Mouse (Mus musculus) neural tube, embryonic 13.5 days (tissue): Measurements from ENCODE around the gene Hvcn1. TPM values are rescaled to one million over a fixed set of nuclear protein-coding genes. Genes with fewer than 3 reads are reported as not detected.

Source experiments
- ATAC-seq: fragments of 200-750 bp; cut with Nextera tagmentation; 2 replicates; pipeline ENCODE4 v1.8.0; 2017; ENCODE audit warnings: low read depth, mild to moderate bottlenecking, moderate TSS enrichment, moderate library complexity
- H3K27ac ChIP-seq: fragments of 300-500 bp; sonication (generic); replicated peaks from 2 replicates; pipeline ENCODE4 v1.5.1; 2015; ENCODE audit warnings: moderate library complexity, mild to moderate bottlenecking, inconsistent platforms
- H3K27me3 ChIP-seq: fragments of 300-500 bp; sonication (generic); 2 replicates; pipeline ENCODE4 v1.6.1; 2015; ENCODE audit warnings: mild to moderate bottlenecking, inconsistent platforms
- H3K36me3 ChIP-seq: fragments of 300-500 bp; sonication (generic); 2 replicates; pipeline ENCODE4 v1.6.1; 2015; ENCODE audit warnings: mild to moderate bottlenecking, inconsistent platforms
- H3K4me1 ChIP-seq: fragments of 300-500 bp; sonication (generic); replicated peaks from 2 replicates; pipeline ENCODE4 v1.6.1; 2015; ENCODE audit warnings: inconsistent platforms
- H3K4me2 ChIP-seq: fragments of 300-500 bp; sonication (generic); 2 replicates; pipeline ENCODE4 v1.6.1; 2015; ENCODE audit warnings: inconsistent platforms, mild to moderate bottlenecking, moderate library complexity
- H3K4me3 ChIP-seq: fragments of 300-500 bp; sonication (generic); 2 replicates; pipeline ENCODE4 v1.5.1; 2015; ENCODE audit warnings: mild to moderate bottlenecking, inconsistent platforms
- H3K9ac ChIP-seq: fragments of 300-500 bp; sonication (generic); 2 replicates; pipeline ENCODE4 v1.6.1; 2015; ENCODE audit warnings: moderate library complexity, mild to moderate bottlenecking, inconsistent platforms
- H3K9me3 ChIP-seq: fragments of 300-500 bp; sonication (generic); 2 replicates; pipeline ENCODE4 v1.6.1; 2016; ENCODE audit warnings: inconsistent platforms
- WGBS: fragments of 180-500 bp; shearing (Covaris S2); methylation state at CpG from one replicate; pipeline ENCODE4 v1.1.7; 2015; 5-methylcytosine and 5-hydroxymethylcytosine counted together
- polyA plus RNA-seq: library from polyadenylated mRNA; unstranded; fragments of >200 nt; fragmentation: Nextera tagmentation; extraction: Ambion mirVana; gene quantifications from 2 replicates; pipeline ENCODE4 v1.2.1, GENCODE M21; 2015

Hvcn1 gene
- polyA plus RNA-seq, 1 experiment from 2014 or later = 2.2 TPM

- H3K9ac ChIP-seq = no peak overlapping the region
- H3K9me3 ChIP-seq = no peaks in the 10 kb centered on the region
- H3K36me3 ChIP-seq = peaks cover 22% of the 10 kb centered on the region
- WGBS = 52% methylated on average over 1 of the region's 1 CpGs
- H3K4me1 ChIP-seq = peaks cover 17% of the 10 kb centered on the region
- H3K4me3 ChIP-seq = no peak overlapping the region
- no peak for ATAC-seq
- no peak overlapping the region for H3K27ac ChIP-seq
- no peaks in the 10 kb centered on the region for H3K27me3 ChIP-seq
- no peak overlapping the region for H3K4me2 ChIP-seq
Measured at GRCm38 (mm10) chr5:122240989-122241388, 34.4 kb downstream of the Hvcn1 start.

- Histone ChIP-seq H3K27me3 (no peaks in the 10 kb centered on the region), H3K36me3 (peaks cover 38% of the 10 kb centered on the region), H3K9ac (no peak overlapping the region), H3K9me3 (no peaks in the 10 kb centered on the region), H3K27ac (no peak overlapping the region), H3K4me1 (peaks cover 17% of the 10 kb centered on the region), H3K4me3 (no peak overlapping the region), H3K4me2 (no peak overlapping the region)
- WGBS = 88% methylated on average over 6 of the region's 6 CpGs
- no peak for ATAC-seq
Measured at GRCm38 (mm10) chr5:122242521-122243123, 36.0 kb downstream of the Hvcn1 start.

- H3K36me3 ChIP-seq = peaks cover 51% of the 10 kb centered on the region
- no peak overlapping the region for H3K9ac ChIP-seq
- 62% methylated on average over 17 of the region's 17 CpGs for WGBS
- H3K4me2 ChIP-seq = no peak overlapping the region
- no peak for ATAC-seq
- H3K27me3 ChIP-seq = no peaks in the 10 kb centered on the region
- no peak overlapping the region for H3K4me3 ChIP-seq
- no peaks in the 10 kb centered on the region for H3K9me3 ChIP-seq
- H3K4me1 ChIP-seq = peaks cover 17% of the 10 kb centered on the region
- H3K27ac ChIP-seq = peak overlapping the region; percentile 65
Measured at GRCm38 (mm10) chr5:122243781-122244523, 37.3 kb downstream of the Hvcn1 start.

GRCm38 (mm10) chr5:122245186-122245585 is 38.6 kb downstream of the Hvcn1 start:
- Histone ChIP-seq H3K36me3 (peaks cover 62% of the 10 kb centered on the region), H3K4me2 (no peak overlapping the region), H3K27me3 (no peaks in the 10 kb centered on the region), H3K9ac (no peak overlapping the region), H3K4me1 (peaks cover 17% of the 10 kb centered on the region), H3K27ac (no peak overlapping the region), H3K4me3 (no peak overlapping the region), H3K9me3 (no peaks in the 10 kb centered on the region)
- no peak for ATAC-seq
- WGBS = 68% methylated on average over 3 of the region's 3 CpGs

GRCm38 (mm10) chr5:122246547-122247167 is 40.1 kb downstream of the Hvcn1 start:
- Histone ChIP-seq H3K36me3 (peaks cover 66% of the 10 kb centered on the region), H3K27me3 (no peaks in the 10 kb centered on the region), H3K27ac (no peak overlapping the region), H3K4me1 (peaks cover 17% of the 10 kb centered on the region), H3K4me2 (no peak overlapping the region), H3K9ac (no peak overlapping the region), H3K9me3 (no peaks in the 10 kb centered on the region), H3K4me3 (no peak overlapping the region)
- 84% methylated on average over 10 of the region's 10 CpGs for WGBS
- ATAC-seq = no peak

- Histone ChIP-seq H3K9ac (no peak overlapping the region), H3K4me1 (peaks cover 17% of the 10 kb centered on the region), H3K27me3 (no peaks in the 10 kb centered on the region), H3K4me2 (no peak overlapping the region), H3K36me3 (peaks cover 59% of the 10 kb centered on the region), H3K27ac (no peak overlapping the region), H3K4me3 (no peak overlapping the region), H3K9me3 (no peaks in the 10 kb centered on the region)
- ATAC-seq = no peak
- whole genome bisulfite sequencing = 88% methylated on average over 11 of the region's 11 CpGs
Measured at GRCm38 (mm10) chr5:122247529-122247928, 40.9 kb downstream of the Hvcn1 start.

GRCm38 (mm10) chr5:122247934-122248333 is 41.3 kb downstream of the Hvcn1 start:
- Histone ChIP-seq H3K4me3 (no peak overlapping the region), H3K36me3 (peaks cover 63% of the 10 kb centered on the region)

GRCm38 (mm10) chr5:122249281-122249680 is 42.7 kb downstream of the Hvcn1 start:
- Histone ChIP-seq H3K27ac (no peak overlapping the region), H3K9ac (no peak overlapping the region), H3K4me1 (peaks cover 7% of the 10 kb centered on the region), H3K4me2 (no peak overlapping the region), H3K27me3 (no peaks in the 10 kb centered on the region), H3K4me3 (no peak overlapping the region), H3K36me3 (peaks cover 73% of the 10 kb centered on the region), H3K9me3 (no peaks in the 10 kb centered on the region)
- no peak for ATAC-seq
- 87% methylated on average over 4 of the region's 4 CpGs for WGBS

More at GRCm38 (mm10) chr5:122247934-122248333, 41.3 kb downstream of the Hvcn1 start:
- no peaks in the 10 kb centered on the region for H3K27me3 ChIP-seq
- no peaks in the 10 kb centered on the region for H3K9me3 ChIP-seq
- H3K4me2 ChIP-seq = no peak overlapping the region
- WGBS = 96% methylated on average over 7 of the region's 7 CpGs
- no peak overlapping the region for H3K27ac ChIP-seq
- peaks cover 17% of the 10 kb centered on the region for H3K4me1 ChIP-seq
- no peak for ATAC-seq
- no peak overlapping the region for H3K9ac ChIP-seq

GRCm38 (mm10) chr5:122251895-122252606 is 45.4 kb downstream of the Hvcn1 start:
- Histone ChIP-seq H3K9me3 (no peaks in the 10 kb centered on the region), H3K9ac (no peak overlapping the region), H3K27me3 (no peaks in the 10 kb centered on the region), H3K4me2 (no peak overlapping the region), H3K27ac (no peak overlapping the region; the same call in 1 of the 2 replicates), H3K4me3 (no peak overlapping the region), H3K36me3 (peaks cover 86% of the 10 kb centered on the region), H3K4me1 (no peaks in the 10 kb centered on the region)
- ATAC-seq = no peak
- WGBS = 70% methylated on average over 17 of the region's 17 CpGs

- H3K4me3 ChIP-seq = no peak overlapping the region
- WGBS = 84% methylated on average over 6 of the region's 6 CpGs
- peaks cover 27% of the 10 kb centered on the region for H3K4me1 ChIP-seq
- H3K4me2 ChIP-seq = no peak overlapping the region
- no peaks in the 10 kb centered on the region for H3K27me3 ChIP-seq
- H3K9me3 ChIP-seq = no peaks in the 10 kb centered on the region
- peaks cover 72% of the 10 kb centered on the region for H3K36me3 ChIP-seq
- ATAC-seq = no peak
- H3K9ac ChIP-seq = no peak overlapping the region
- H3K27ac ChIP-seq = no peak overlapping the region
Measured at GRCm38 (mm10) chr5:122258027-122258741, 51.6 kb downstream of the Hvcn1 start.

- H3K4me2 ChIP-seq = no peak overlapping the region
- 48% methylated on average over 7 of the region's 7 CpGs for whole genome bisulfite sequencing
- H3K9me3 ChIP-seq = no peaks in the 10 kb centered on the region
- H3K36me3 ChIP-seq = peaks cover 37% of the 10 kb centered on the region
- H3K9ac ChIP-seq = 0 out of 2 replicates have a peak overlapping the region, but pooled peaks have one; percentile 19
- ATAC-seq = no peak
- no peaks in the 10 kb centered on the region for H3K27me3 ChIP-seq
- H3K27ac ChIP-seq = no peak overlapping the region
- H3K4me1 ChIP-seq = peaks cover 35% of the 10 kb centered on the region
- H3K4me3 ChIP-seq = no peak overlapping the region
Measured at GRCm38 (mm10) chr5:122262104-122262503, 55.5 kb downstream of the Hvcn1 start.
